Mouse (Mus musculus): Measurements from ENCODE around the gene Krt10.

Krt10 gene

DNA sequence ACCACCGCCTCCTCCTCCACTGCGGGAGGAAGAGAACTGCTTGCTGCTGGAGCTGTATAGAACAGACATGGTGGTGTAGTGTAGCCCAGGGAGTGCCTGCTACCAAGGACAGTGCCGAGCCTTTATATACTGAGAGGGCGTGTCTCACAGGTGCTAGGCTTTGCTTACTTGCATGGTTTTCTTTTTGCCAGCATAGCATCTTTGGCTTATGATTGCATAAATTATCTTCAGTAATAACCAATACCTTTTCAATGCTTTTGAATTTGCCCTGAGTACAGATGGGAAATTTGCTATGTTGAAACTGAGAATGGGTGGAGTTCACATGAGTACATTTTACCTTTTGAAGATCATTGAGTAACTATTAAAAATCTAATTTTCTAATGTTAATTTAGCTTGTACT, at the start of gene Krt10:
Krt10 (minus strand) TSS at position 101 of the 400 bp plus-strand sequence.
- in situ Hi-C loops (cut with MseI, MboI), result no loop called here

GRCm38 (mm10) chr11:99437972-99438371, 48.8 kb upstream of the Krt10 start, which contains the start of gene Krt20:
Gene Krt20, minus strand, starts transcription at chr11:99438150.
- in situ Hi-C loops (cut with MseI, MboI), result no loop called here

DNA sequence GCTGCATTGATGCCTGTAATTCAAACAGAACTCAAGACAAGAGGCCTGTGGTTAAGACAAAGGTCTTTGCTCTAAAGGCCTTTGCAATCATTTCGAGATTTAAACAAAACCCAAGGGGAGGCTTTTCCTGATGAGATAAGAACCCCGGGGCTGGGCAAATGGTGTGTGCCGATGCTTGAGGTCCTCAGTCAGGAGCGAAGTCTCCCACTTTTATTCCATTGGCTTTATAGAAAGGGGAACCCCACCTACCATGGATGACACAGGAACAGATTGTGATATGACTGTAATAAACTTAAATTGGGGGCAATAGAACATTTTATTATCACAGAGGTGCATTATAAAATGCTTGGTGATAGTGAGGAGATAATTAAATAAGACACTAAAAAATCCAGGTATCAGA, 47.5 kb upstream of the Krt10 start:
- in situ Hi-C loops (cut with MseI, MboI), result no loop called here

DNA sequence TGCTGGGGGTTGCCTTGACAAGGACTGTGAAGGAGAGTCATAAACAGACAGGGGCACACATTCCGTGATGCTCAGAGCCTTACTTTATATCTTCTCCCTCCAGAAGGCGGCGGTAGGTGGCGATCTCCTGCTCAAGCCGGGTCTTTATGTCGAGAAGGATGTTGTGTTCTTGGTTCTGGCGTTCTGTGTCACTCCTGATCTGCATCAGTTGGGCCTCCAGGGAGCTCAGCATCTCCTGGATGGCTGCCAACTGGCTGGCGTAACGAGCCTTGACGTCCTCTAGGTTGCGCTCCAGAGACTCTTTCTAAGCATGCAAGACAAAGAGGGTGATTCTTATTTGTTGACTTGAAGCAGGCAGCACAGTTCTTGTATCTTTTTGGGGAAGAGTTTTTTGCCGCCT, 41.5 kb upstream of the Krt10 start:
- in situ Hi-C loops (cut with MseI, MboI), result no loop called here

DNA sequence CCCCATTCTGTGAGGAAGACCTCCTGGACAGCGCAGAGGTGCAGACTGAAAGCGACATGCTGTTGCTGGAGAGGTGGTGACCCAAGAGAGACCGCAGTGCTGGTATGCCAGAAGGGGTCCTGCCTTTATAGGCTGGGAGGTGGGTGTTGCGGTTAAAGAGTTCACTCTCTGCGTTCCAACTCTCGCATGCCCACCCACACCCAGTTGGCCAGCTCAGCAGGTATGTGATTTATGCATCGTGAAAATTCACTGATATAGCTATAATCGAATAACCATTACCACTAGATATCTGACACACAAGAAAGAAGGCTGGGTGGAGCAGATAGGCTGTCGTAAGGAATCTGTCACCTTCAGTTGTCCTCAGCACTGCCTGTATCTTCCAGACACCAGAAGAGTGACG, 33.0 kb upstream of the Krt10 start, which contains the start of gene Krt12:
Krt12 (minus strand) TSS at position 101 of the 400 bp plus-strand sequence.
- in situ Hi-C loops (cut with MseI, MboI), result no loop called here

GRCm38 (mm10) chr11:99420586-99420985, 31.4 kb upstream of the Krt10 start:
- in situ Hi-C loops (cut with MseI, MboI), result no loop called here

DNA sequence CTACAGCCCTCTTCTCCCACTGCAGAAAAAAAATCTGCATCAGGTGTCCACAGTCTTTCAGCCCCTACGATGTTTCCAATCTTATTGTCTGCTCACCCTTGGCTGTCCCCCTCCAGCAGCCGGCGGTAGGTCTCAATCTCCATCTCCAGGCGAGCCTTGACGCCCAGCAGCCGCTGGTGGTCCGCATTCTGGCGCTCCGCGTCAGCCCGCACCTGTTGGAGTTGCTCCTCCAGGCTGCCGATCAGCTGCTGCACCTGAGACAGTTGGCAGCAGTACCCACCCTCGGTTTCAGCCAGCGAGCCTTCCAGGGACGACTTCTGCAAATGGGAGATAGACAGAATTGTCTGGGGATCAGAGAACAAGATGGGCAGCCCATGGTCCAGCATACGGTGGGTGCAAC, 28.7 kb upstream of the Krt10 start:
- in situ Hi-C loops (cut with MseI, MboI), result loop anchor here in 1 of 2 experiments (5.0 kb wide), 1 partner anchor 44 kb away; no protein-coding TSS in a partner anchor

- in situ Hi-C loops (cut with MseI, MboI), result loop anchor here in 1 of 2 experiments (5.0 kb wide), 1 partner anchor 45 kb away; no protein-coding TSS in a partner anchor
These were observed 27.7 kb upstream of the Krt10 start for GRCm38 (mm10) chr11:99416902-99417301.

DNA sequence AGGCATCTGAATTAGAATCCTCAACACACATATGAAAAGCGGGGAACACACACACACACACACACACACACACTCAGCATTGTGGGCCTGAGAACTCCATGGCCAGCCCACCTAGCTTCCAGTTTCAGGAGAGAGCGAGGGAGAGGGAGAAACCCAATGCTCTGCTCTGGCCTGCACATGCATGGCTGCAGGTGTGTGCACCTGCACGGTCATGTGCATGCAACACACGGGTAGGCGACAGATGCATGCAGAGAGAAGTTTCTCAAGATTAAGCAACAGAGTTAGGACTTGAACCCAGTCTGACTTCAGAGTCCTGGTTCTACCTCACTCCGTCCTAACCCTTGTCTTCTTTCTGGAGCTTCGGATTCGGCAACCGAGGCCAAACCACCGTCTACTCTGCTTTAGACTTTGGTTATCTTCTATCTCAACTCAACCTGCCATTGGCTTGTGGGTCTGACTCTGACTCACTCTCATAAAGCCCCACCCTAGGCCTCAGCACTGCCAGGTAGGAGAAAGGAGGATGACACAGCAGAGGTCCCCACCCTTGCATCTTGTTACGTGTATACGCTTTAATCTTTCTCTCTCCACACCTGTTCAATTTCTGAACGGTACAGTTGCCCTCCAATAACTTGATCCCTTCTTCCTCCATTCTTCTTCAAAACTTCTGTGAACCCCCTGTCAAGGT, 25.4 kb upstream of the Krt10 start:
- in situ Hi-C loops (cut with MseI, MboI), result loop anchor here (5.0 kb wide), 1 partner anchor 48 kb away; no protein-coding TSS in a partner anchor

DNA sequence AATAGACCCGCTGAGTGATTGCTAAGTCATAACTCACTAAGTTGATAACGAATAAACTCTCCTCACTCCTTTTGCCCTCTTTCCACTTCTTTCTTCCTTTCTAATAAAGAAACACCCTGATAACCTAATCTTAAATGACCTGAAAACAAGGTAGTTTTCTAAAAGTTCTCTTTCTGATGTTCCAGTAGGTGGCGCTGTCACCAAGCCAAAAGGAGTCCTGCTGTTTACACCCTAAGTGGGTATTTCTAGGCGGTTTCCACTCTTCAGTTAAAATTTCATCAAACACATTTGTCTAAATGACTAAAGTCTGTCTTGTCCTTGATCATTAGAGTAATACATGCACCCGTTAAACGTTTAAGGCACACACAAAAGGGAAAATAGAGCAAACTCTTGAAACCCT, 24.1 kb upstream of the Krt10 start:
- in situ Hi-C loops (cut with MseI, MboI), result loop anchor here in 1 of 2 experiments (5.0 kb wide), 1 partner anchor 49 kb away; no protein-coding TSS in a partner anchor

DNA sequence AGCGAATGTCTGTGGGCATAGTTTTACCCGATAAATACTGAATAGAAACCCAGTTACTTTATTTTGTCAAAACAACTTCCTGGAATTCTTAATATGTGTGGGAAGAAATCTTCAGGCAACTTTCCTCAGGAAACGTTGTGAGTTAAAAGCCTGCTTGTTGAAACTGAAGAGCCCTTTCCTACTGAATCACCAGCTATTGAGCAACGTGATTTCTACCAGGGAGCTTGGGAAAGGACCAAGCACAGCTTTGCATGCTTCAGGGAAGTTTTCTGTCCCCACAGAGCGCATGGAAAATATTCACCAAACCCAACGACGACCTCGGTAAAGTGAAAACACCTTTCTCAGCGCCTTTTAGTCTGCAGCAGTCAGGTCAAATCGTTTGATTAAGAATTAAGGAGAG, 17.0 kb upstream of the Krt10 start:
- in situ Hi-C loops (cut with MseI, MboI), result no loop called here

GRCm38 (mm10) chr11:99399956-99400549, 10.9 kb upstream of the Krt10 start:
- in situ Hi-C loops (cut with MseI, MboI), result no loop called here

DNA sequence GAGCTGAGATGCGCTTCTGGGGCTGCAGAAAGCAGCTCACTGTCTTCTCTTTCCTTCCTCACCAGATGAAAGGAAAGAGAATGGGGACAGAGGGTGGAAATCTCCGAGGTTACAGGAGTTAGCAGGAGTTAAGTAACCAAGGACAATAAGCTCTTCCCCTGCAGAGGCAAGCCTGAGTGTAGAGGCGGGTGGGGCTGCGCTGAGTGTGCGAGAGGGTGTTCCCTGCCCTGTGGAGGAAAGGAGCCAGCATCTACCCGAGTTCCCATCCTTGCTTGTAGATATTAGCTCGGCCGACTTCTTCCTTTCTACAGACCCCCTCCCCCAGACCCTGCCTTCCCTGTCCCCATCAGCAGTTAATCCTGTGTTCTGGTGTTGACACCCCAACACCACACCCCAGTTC, 9.7 kb upstream of the Krt10 start:
- in situ Hi-C loops (cut with MseI, MboI), result no loop called here

GRCm38 (mm10) chr11:99398084-99398483, 8.9 kb upstream of the Krt10 start:
- in situ Hi-C loops (cut with MseI, MboI), result no loop called here

- in situ Hi-C loops (cut with MseI, MboI), result no loop called here
These were observed 7.5 kb upstream of the Krt10 start for GRCm38 (mm10) chr11:99396661-99397060.

DNA sequence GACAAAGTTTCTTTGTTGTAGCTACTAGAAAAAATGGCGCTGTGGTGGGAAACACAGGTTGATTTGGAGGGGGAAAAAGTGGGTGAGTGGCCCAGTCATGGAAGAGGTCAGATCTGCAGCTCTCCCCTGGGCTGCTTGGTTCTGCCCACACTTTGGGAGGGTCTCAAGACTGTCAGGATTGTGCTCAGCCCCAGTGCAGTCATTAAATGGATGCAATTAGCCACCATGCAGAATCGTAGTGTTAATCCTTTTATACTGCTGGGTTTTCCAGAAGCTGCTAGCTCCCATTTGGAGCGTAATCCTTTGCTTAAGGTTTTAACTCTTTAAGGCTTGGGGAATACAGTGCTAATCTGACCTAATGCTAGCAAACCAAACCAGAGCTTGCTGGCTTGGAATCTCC, 6.9 kb upstream of the Krt10 start:
- in situ Hi-C loops (cut with MseI, MboI), result no loop called here

- in situ Hi-C loops (cut with MseI, MboI), result no loop called here
These were observed 3.3 kb upstream of the Krt10 start for GRCm38 (mm10) chr11:99392492-99392891.

- in situ Hi-C loops (cut with MseI, MboI), result no loop called here
These were observed 2.2 kb upstream of the Krt10 start for GRCm38 (mm10) chr11:99391375-99391774.

DNA sequence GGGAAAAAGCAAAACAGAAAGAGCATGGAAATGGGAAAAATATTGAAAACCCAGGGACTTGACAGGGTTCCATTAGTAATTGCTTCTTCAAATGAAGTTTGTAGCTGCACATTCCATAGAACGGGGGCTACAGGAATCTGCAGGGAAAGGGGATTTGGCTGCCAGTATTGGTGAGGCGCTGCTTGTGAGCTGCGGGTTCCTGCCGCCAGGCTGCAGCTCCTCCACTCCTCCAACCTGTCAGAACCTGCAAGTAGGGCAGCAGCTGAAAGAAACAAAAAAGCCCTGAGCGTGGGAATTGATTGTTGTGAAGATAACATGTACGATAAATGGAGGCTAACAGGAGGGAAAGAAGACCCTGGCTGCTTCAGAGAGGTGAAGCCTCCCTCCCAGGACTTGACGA, 1.7 kb upstream of the Krt10 start:
- in situ Hi-C loops (cut with MseI, MboI), result no loop called here

DNA sequence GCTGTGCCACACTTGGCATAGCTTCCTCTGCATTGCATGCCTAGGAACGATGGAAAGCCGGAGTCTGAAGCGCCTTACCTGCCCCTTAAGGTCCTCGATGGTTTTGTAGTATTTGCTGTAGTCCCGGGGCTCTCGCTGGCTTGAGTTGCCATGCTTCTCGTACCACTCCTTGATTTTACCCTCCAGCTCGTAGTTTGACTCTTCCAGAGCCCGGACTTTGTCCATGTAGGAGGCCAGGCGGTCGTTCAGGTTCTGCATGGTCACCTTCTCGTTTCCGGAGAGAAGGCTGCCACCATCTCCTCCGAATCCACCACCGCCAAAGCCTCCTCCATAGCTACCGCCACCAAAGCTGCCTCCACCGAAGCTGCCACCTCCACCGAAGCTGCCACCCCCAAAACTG, 503 bp downstream of the Krt10 start:
- in situ Hi-C loops (cut with MseI, MboI), result no loop called here

DNA sequence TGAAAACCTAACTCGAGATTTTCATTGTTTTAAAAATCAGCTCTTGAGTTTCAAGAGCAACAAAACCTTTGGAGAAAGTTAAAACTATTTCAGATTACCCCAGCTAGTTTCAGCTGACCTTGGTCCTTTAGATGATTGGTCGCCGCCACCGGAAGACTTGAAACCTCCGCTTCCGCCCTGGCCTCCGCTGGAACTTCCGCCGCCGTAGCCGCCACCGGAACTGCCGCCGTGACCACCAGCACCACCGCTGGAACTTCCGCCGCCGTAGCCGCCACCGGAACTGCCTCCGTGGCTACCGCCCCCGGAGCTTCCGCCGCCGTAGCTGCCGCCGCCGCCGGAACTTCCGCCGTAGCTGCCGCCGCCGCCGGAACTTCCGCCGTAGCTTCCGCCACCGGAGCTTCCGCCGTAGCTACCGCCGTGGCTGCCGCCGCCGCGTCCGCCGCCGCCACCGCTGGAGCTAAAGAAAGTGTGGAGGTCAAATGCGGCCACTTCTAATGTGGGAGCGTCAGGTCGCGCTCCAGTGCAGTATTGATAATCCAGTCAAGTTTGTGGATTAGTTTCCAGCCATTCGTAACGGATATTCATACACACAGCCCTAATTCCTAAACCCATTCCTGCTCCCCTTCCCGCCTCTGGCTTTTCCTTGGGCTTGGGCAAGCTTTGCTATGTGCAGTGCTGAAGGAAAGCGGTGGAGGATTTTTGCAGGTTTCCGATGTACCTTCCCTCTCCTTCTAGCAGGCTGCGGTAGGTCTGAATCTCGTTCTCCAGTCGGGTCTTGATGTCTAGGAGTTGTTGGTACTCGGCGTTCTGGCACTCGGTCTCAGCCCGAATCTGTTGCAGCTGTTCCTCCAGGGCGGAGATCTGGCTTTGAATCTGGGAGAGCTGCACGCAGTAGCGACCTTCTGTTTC, 3.1 kb downstream of the Krt10 start:
- in situ Hi-C loops (cut with MseI, MboI), result no loop called here

- in situ Hi-C loops (cut with MseI, MboI), result no loop called here
These were observed 9.6 kb downstream of the Krt10 start for GRCm38 (mm10) chr11:99379568-99379967.

Data from mouse trophoblast stem cell (cell line).